Mouse (Mus musculus): ENCODE data around the gene Neurl2.

DNA sequence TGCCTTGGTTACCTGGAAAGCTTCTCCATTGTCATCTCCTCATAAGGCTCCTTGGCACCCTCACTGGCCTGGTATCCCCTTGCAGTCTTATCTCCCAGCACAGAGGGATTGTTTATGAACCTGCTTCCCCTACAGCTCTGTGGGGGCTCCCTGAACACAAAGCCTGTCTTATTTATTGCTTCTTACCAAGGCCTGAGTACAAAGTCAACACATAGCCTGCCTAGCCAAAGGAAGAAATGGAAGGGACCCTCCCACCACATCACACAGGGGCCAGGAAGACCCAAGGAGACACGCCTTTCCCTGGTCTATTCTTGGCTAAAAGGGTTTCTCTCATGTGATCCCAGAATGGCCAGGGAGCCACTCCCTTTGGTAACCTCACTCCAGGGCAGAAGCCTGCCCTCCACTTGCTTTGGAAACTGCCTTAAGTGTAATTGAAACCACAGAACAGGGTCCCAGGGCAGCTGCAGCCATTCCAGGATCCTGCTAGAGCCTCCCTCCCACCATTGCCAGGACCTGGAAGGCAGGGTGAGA lies 41.0 kb upstream of the Neurl2 start:
- TF ChIP-seq CTCF (IDR thresholded peaks at IDR 0.05; ENCODE audit: low read depth) (no peak), EP300 (optimal IDR thresholded peaks at IDR 0.05) (no peak)

All from stomach, postnatal 0 days (tissue).